Mouse (Mus musculus) adrenal gland, postnatal 10 days (tissue): Measurements from ENCODE around the gene Pop7. TPM values are rescaled to one million over a fixed set of nuclear protein-coding genes. Genes with fewer than 3 reads are reported as not detected.
A peak's percentile ranks its signal among the peaks of the same experiment; 100 is the strongest.

Experiments
- DNase-seq: peaks from one replicate; pipeline ENCODE4 v3.0.0; 2021; ENCODE audit warnings: mixed read lengths
- long read RNA-seq, 2 experiments: library from polyadenylated mRNA; stranded (forward); transcript quantifications; one replicate each; pipeline ENCODE4 v2.0.0; 2021
- total RNA-seq, 2 experiments: library from RNA; stranded (reverse); gene quantifications; 2 replicates each; pipeline ENCODE4 v1.2.3; 2021

The Pop7 gene
- 10 to 100 TPM; 23.8 to 27.2 TPM for total RNA-seq
- long read RNA-seq, experiment 1, transcript Pop7-201 (2 exons, 881 nt) = major isoform, 20 of 32 reads
- long read RNA-seq, experiment 1, transcript Pop7-202 (1 exons, 988 nt) = minor isoform, 12 of 32 reads
- long read RNA-seq, experiment 1, partial matches to known transcripts = 0 of 32 reads
- long read RNA-seq, experiment 1, other reads (novel, unspliced or antisense) = 0 of 32 reads
- long read RNA-seq, experiment 2, transcript Pop7-201 (2 exons, 881 nt) = major isoform, 13 of 21 reads
- long read RNA-seq, experiment 2, transcript Pop7-202 (1 exons, 988 nt) = minor isoform, 8 of 21 reads
- long read RNA-seq, experiment 2, partial matches to known transcripts = 0 of 21 reads
- long read RNA-seq, experiment 2, other reads (novel, unspliced or antisense) = 0 of 21 reads

DNA sequence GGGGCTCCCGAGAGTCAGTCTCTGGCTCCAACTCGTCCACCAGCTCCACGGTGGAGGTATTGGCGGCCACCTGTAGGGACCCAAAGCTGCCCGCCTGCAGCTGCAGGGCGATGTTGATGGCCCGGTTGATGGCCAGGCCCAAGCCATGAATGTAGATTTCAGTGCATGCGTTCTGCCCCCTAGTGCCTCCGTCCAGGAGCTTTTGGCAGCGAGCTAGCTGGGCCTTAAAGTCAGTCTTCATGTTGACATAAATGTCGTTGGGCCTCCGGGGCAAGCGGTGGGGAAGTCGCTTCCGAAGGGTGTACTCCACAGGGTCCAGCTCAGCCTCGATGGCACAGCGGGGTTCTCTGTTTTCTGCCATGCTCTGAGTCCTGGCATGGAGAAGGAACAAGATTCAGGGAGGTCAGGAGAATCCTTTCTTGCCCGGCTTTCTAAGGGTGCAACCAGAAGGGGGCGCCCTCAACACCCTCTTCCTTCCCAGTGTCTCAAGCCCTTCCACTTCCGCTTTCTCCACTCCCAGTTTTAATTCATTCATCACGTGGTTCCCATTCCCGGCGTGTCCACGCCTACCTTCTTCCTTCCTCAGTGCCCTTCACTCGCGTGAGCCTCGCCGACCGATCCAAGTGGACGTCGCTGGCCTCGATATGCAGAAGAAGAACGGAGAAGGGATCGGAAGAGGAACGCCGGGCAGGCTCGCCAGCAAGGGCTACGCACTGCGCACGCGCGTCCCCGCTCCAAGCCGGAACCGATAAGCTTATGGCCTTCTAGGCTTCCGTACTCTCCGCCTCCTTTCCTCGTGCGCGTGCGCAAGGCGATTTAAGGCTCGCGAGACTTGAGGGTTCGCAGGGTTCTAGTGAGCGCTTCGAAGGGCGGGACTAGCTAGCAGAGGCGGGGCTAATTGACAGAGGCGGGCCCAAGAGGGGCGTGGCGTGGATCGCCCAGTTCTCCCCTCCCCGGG is at the start of gene Pop7:
TSS of gene Pop7 (minus strand) at position 810 of the 958 bp plus-strand sequence.
- DNase-seq = peak; percentile 100

DNA sequence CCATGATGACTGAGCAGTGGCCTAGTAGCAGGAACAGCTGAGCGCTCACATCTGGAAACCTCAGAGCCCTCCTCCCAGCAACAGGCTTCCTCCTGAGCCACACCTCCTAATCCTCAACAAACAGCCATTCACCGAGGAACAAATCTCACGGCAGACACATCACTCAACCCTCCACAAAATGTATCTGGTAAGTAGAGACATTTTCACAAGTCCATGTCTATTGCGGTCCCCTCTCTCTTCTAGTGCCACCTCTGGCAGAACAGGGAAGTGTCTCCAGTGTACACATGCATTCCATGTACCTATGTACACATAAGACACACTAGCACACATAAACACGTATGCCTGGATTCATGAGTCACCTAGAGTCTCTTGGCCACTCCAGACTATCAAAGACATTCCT is 48.8 kb upstream of the Pop7 start:
- DNase-seq = no peak

- no peak for DNase-seq
These were observed 47.5 kb upstream of the Pop7 start for GRCm38 (mm10) chr5:137549840-137550239.

DNA sequence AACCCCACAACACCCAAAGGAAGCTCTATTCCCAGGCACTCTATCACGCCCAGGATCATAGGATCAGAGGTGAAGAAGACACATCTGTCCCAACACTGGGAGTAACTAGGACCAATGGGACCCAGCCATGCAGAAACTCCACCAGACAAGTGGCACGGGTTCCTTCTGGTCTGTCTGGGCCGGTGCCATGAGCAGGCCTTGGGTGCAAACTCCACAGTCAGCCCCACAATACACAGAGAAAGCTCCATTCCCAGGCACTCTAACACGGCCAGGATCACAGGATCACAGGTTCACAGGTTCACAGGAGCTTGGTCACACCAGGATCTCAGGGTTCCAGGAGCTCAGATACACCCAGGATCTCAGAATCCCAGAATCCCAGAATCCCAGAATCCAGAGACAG is 43.3 kb upstream of the Pop7 start:
- DNase-seq = no peak

DNA sequence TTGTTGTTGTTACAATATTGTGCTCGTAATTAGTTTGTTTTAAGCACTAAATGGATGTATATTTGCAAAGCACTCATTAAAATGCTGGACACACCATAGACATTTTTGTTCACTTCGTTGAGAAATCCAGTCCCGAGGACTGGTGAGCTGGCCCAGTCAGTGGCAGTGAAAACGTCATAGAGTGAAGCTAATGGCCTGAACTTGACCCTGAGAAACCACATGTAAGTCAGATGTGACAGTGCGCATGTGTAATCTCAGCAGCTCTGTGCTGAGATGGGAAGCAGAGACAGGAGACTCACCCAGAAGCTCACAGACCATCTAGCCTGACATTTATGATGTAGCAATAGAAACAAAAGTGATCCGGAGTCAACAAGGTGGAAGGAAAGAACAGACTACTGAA is 42.6 kb upstream of the Pop7 start:
- DNase-seq = no peak

GRCm38 (mm10) chr5:137541768-137542540 is 39.6 kb upstream of the Pop7 start:
- peak; percentile 68 for DNase-seq

DNA sequence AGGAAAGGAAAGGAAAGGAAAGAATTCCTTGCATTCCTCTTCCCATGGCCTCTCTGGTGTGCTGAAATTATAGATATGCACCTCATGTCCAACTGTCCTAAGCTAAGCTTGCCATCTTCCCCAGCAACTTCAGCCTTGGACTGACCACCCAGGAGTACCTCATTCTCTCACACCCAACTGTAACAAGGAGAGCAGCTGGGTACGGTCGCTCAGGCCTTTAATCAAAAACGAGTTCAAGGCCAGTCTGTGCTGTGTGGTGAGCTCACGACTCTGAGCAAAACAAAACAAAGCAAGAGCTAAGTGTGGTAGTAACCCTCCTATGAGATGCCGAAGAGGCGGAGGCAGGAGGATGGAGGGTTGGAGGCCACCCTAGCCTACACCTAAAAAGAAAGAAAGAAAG is 38.7 kb upstream of the Pop7 start:
- DNase-seq = no peak

DNA sequence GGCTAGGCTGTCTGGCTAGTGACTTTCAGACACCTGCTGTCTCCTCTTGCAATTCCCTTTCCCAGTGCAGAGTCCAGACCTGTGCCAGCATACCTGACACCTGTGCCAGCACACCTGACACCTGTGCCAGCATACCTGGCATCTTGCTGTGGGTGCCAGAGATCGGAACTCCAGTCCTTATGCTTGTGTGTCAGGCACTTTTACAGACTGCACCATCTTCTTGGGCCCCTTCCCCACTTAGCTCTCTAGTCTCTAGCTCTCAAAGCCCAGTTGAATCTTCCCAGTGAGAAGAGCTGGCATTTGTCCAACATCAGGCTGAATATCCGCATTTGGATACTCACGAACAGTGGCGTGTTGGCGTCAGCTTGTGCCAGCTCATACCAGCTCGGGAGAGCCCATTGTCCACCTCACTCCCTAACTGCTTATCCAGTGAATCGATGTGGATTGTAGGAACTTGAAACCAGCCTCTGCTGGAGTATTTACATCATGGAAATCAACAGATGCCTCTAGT is 37.0 kb upstream of the Pop7 start:
- no peak for DNase-seq

DNA sequence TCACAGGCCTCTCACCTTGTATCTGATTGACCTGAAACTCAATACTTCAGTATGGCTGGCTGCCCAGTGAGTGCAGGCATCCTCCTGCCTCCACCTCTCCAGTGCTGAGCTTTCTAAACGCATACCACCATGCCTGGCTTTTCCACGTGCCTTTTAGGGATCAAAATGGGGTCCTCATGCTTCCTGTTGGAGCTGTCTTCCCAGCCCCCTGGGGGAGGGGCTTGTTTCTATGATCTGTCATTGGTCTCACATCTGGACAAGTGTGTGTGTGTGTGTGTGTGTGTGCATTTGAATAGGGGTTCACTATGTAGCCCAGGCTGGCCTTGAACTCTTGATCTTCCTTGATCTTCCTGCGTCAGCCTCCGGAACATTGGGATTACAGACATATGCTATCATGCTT is 35.1 kb upstream of the Pop7 start:
- no peak for DNase-seq

DNA sequence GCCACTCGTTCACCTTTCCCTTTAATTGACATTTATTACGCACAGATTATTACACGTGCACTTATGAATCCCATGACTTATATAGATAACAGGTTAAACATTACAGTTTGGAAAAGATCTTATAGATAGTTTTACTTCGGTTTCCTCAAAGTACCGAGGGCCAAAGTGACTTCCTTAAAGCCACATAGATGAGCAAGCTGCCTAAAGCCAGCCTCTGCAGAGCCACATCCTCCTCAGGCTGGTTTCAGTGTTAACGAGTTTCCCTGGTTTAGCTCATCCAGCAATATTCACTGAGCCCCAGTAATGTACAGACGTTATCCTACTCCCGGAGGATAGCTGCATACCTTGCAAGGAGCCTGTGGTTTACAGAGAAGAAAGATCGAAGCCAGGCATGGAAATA is 33.0 kb upstream of the Pop7 start:
- DNase-seq = no peak

DNA sequence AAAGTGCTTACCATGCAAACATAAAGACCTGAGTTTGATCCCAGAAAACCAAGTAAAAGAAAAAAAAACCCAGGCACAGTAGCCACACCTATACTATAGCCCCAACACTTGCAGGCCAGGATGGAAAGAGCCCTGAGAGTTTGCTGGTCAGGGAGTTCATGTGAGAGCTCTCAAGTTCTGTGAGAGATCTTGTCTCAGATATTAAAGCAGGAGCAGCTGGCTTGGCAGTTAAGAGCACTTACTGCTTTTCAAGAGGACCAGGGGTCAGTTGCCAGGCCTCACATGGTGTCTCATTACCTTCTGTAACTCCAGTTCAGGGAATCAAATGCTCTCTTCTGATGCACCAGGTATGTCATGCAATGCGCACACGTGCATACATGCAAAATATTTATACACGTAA is 32.4 kb upstream of the Pop7 start:
- DNase-seq = no peak

DNA sequence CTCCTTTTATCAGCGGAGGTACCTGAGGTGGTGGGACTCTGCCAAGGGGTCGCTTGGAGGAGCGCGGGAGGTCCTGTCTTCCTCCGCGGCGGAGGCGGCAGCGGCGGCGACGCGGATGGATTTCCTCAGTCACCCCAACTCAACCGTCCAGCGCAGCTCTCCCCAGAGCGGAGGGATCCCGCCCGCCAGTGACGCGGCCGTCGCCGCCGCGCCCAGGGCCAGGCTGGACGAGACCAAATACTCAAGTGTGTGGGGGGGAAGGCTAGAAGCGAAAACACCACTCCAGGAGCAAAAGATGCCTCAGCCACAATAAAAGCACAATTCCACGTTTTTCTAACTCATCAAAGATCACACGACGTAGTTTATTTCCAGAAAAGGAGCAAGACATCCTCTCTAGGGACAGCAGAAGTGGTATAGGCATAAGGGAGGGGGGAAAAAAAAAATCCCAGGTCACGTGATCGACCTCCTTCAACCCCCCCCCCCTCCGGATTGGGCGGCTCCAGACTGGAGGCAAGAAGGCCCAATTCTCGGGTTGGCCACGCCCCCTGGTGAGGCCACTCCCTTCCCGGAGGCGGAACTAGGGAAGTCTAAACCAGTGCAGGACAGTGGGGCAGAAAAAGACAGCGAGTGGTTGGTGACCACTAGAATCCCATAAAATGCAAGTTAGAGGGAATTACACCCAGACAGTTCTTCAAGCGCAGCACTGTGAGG is 31.0 kb upstream of the Pop7 start, which contains the start of the genes Epo and Gnb2:
TSS of gene Epo (minus strand) at position 126 of the 711 bp plus-strand sequence.
TSS of gene Gnb2 (minus strand) at position 394 of the 711 bp plus-strand sequence.
- DNase-seq = peak; percentile 99

- DNase-seq = no peak
These were observed 30.4 kb upstream of the Pop7 start for GRCm38 (mm10) chr5:137532808-137533116.

DNA sequence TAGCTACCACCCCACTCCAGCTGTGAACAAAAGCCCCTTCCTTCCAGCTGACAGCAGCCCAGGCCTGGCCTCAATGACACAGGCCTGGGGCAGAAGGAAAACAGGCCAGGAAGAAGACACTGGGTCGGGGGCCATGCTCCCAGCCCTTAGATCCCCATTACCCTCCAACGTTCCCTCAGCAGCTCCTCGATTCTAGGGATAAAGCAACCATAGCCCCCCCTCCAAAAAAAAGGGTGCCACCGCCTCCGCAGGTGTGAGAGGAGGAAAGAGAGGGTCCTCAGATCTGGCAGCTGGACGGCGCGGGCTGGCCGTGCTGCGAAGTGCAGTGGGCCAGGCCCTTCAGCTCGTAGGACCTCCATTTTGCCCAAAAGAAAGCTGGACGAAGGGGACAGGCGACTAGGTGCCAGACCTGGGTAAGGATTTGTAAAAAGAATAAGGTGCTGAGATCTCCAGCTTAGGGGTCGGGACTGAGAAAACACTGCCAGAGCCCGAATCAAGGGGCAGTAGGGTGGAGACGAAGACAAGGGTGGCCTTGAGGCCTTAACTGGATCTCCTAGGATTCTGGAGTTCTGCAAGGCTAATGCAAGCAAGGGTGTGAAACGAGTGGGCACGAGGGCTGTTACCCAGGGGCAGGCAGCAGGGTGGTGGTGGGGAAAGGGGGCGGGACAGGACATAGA is 30.0 kb upstream of the Pop7 start:
- no peak for DNase-seq

DNA sequence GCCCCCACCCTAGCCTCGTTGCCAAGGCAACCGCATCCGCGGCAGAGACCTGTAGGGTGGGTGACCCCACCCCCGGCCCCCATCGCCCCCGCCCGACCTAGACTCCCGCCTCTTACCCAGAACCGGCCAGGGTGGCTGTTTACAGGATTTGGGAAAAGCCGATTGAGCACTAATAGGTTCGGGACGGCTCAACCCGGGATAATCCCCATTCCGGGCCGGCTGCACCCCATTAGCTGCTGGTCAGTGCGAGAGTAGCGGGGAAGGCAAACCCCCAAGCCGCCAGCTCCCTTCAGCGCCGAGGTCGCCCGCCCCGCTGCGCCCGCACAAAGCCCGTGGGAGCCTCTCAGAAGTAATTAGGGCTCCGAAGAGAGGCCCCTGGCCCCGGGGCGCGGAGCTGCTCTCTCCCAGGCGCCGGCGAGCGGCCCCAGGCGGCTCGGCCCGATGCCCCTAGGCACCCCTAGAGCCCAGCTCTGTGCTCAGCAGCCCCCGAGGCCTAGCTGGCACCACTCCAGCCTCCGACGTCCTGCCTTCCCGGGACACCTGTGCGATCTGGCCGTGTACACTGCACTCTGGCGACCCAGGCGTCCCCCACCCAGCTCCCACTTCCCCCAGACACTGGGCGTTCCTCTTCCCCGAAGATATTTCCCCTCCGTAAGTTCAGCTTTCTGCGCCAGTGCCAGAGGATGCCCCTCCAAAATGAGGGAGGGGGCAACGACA is 29.3 kb upstream of the Pop7 start:
- DNase-seq = peak; percentile 80

- peak; percentile 80 for DNase-seq
These were observed 28.5 kb upstream of the Pop7 start for GRCm38 (mm10) chr5:137530588-137531413.

DNA sequence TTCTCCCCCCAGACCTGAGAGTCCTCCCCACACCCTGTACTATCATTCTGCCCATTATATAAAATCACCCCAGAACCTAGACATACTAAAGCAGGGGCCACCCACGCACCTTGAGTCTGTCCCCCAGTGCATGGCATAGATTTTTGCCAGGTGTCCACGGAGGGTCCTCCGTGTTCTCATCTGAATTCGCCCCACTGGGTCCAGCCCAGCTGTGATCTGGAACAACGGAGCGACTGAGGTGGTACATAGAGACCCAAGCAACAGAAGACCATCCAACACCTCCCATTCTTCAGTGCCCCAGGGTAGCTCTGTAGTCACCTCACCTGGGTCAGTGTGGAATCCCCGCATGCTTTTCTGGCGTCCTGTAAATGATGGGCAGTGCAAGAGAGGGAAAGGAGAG is 27.8 kb upstream of the Pop7 start:
- DNase-seq = no peak

- DNase-seq = no peak
These were observed 27.1 kb upstream of the Pop7 start for GRCm38 (mm10) chr5:137529221-137529995.
